Comparison of ENCODE assay signal across 8 mouse cellular contexts in genomic region chr5:135994725-135995687, GRCm38 (mm10). TPM values are rescaled to one million over a fixed set of nuclear protein-coding genes. Genes with fewer than 3 reads are reported as not detected.
DNase-seq lines count a peak whose midpoint lies in the region; ATAC-seq lines count a peak whose summit lies in the region.

Gene Dtx2 (plus strand): TSS chr5:135994800.

- 2% methylated on average over 47 of the region's 47 CpGs for WGBS in heart, embryonic 14.5 days
- 3% methylated on average over 47 of the region's 47 CpGs for WGBS in liver, embryonic 13.5 days (ENCODE audit: insufficient replicate concordance)
- WGBS in stomach, embryonic 16.5 days = under 1% methylated on average over 47 of the region's 47 CpGs

- H3K27me3 ChIP-seq in heart, embryonic 14.5 days (ENCODE audit: control insufficient read depth, insufficient read depth, low read length) = no peaks in the 10 kb centered on the region
- H3K27me3 ChIP-seq in liver, embryonic 13.5 days = no peaks in the 10 kb centered on the region
- H3K27me3 ChIP-seq in stomach, embryonic 16.5 days (ENCODE audit: control insufficient read depth, insufficient read depth, low read length) = no peaks in the 10 kb centered on the region

- peaks cover 38% of the 10 kb centered on the region for H3K36me3 ChIP-seq in heart, embryonic 14.5 days (ENCODE audit: control insufficient read depth, insufficient read depth, low read length)
- H3K36me3 ChIP-seq in liver, embryonic 13.5 days = peaks cover 30% of the 10 kb centered on the region
- peaks cover 5% of the 10 kb centered on the region; the same call in 1 of the 2 replicates for H3K36me3 ChIP-seq in stomach, embryonic 16.5 days (ENCODE audit: control insufficient read depth, insufficient read depth, low read length)

- peak; percentile 84 for ATAC-seq in heart, embryonic 14.5 days (ENCODE audit: insufficient number of reproducible peaks, insufficient read depth, low FRiP score, low read depth)
- ATAC-seq in liver, embryonic 13.5 days (ENCODE audit: low read depth) = peak; percentile 88
- peak; percentile 95 for ATAC-seq in stomach, embryonic 16.5 days (ENCODE audit: insufficient read depth, low FRiP score)

- peak within 1 kb of the TSS; percentile 87 for H3K9ac ChIP-seq in heart, embryonic 14.5 days (ENCODE audit: low read length)
- H3K9ac ChIP-seq in liver, embryonic 13.5 days = peak within 1 kb of the TSS; percentile 86
- H3K9ac ChIP-seq in stomach, embryonic 16.5 days (ENCODE audit: low read length) = peak within 1 kb of the TSS; percentile 96

- H3K27ac ChIP-seq in brown adipose tissue, adult 24 weeks (replicated peaks; ENCODE audit: low read depth, low read length) = peak within 1 kb of the TSS; percentile 71
- peak within 1 kb of the TSS in 1 of 2 experiments; percentile 82; a peak in 3 of 4 replicates for H3K27ac ChIP-seq in heart, embryonic 14.5 days (replicated peaks in 1 of 2; ENCODE audit: control insufficient read depth in 1 of 2, insufficient read depth in 1 of 2, low read depth in 2 of 2, low read length in 2 of 2)
- peak within 1 kb of the TSS; percentile 75 for H3K27ac ChIP-seq in liver, embryonic 13.5 days
- peak within 1 kb of the TSS; percentile 86 for H3K27ac ChIP-seq in stomach, embryonic 16.5 days (ENCODE audit: low read length)

- H3K4me1 ChIP-seq in brown adipose tissue, adult 24 weeks (ENCODE audit: control insufficient read depth, insufficient read depth, insufficient read length, low read length) = peaks cover 9% of the 10 kb centered on the region
- H3K4me1 ChIP-seq in heart, embryonic 14.5 days (ENCODE audit: control insufficient read depth in 2 of 2, insufficient read depth in 2 of 2, low read length in 2 of 2) = peaks cover 0 to 8% of the 10 kb centered on the region in 2 experiments; a peak in 1 of 4 replicates
- peaks cover 12% of the 10 kb centered on the region for H3K4me1 ChIP-seq in liver, embryonic 13.5 days (replicated peaks)
- H3K4me1 ChIP-seq in stomach, embryonic 16.5 days (ENCODE audit: control insufficient read depth, insufficient read depth, low read length) = peaks cover 11% of the 10 kb centered on the region; the same call in 1 of the 2 replicates

- peak within 1 kb of the TSS; percentile 86 for H3K4me3 ChIP-seq in brown adipose tissue, adult 24 weeks (ENCODE audit: insufficient read depth, low read depth, low read length)
- H3K4me3 ChIP-seq in heart, embryonic 14.5 days (ENCODE audit: control insufficient read depth in 1 of 2, insufficient read depth in 1 of 2, low read depth in 1 of 2, low read length in 2 of 2) = peak within 1 kb of the TSS; percentile 77 to 81
- H3K4me3 ChIP-seq in liver, embryonic 13.5 days (replicated peaks) = peak within 1 kb of the TSS; percentile 75
- peak within 1 kb of the TSS; percentile 85 for H3K4me3 ChIP-seq in stomach, embryonic 16.5 days (replicated peaks; ENCODE audit: low read length)

- peak within 1 kb of the TSS; percentile 87 for H3K4me2 ChIP-seq in heart, embryonic 14.5 days (ENCODE audit: low read length)
- peak within 1 kb of the TSS; percentile 93 for H3K4me2 ChIP-seq in liver, embryonic 13.5 days
- H3K4me2 ChIP-seq in stomach, embryonic 16.5 days (ENCODE audit: low read depth, low read length) = peak within 1 kb of the TSS; percentile 89

- H3K9me3 ChIP-seq in heart, embryonic 14.5 days (ENCODE audit: control insufficient read depth, low read length) = no peaks in the 10 kb centered on the region
- H3K9me3 ChIP-seq in liver, embryonic 13.5 days (replicated peaks) = no peaks in the 10 kb centered on the region
- H3K9me3 ChIP-seq in stomach, embryonic 16.5 days (replicated peaks; ENCODE audit: control insufficient read depth, low read length) = no peaks in the 10 kb centered on the region

- DNase-seq in CD4-positive, CD25-positive, alpha-beta regulatory T cell, adult 2 months (ENCODE audit: low read depth, low spot score) = peak; percentile 96
- DNase-seq in fibroblast of lung, adult 2 months (ENCODE audit: low read depth) = peak; percentile 83
- peak; percentile 94 for DNase-seq in kidney, postnatal 14 days
- DNase-seq in liver, embryonic 13.5 days = peak; percentile 82
- DNase-seq in neural tube, embryonic 10.5 days (ENCODE audit: extremely low spot score, low spot score) = peak; percentile 87

RNA-seq across cellular contexts. Expression of gene Dtx2, which starts in this region (rescaled TPM):
- polyA plus RNA-seq in brown adipose tissue, adult 24 weeks (2012; ENCODE audit: insufficient read depth, insufficient read length, missing spikeins) = 16.2 and 18.3 TPM in 2 replicates
- polyA plus RNA-seq in heart, embryonic 14.5 days (2014; fragmentation: Nextera tagmentation; extraction: Ambion mirVana) = 16.8 and 17.4 TPM in 2 replicates
- polyA plus RNA-seq in liver, embryonic 13.5 days (2015; fragmentation: Nextera tagmentation; extraction: Ambion mirVana) = 6.7 and 7.0 TPM in 2 replicates
- polyA plus RNA-seq in stomach, embryonic 16.5 days (2015; fragmentation: Nextera tagmentation; extraction: Ambion mirVana) = 23.7 and 24.5 TPM in 2 replicates
